Mouse (Mus musculus) CH12.LX (cell line): ENCODE results near the gene Pfn1. TPM values are rescaled to one million over a fixed set of nuclear protein-coding genes. Genes with fewer than 3 reads are reported as not detected.

Experiments used
- DNase-seq: peaks from one replicate; pipeline ENCODE4 v3.0.0-alpha.2; 2013; ENCODE audit errors: extremely low read depth
- H3K27ac ChIP-seq: 2 replicates; pipeline ENCODE4 v1.5.1; 2012; ENCODE audit warnings: low read depth, mild to moderate bottlenecking, control low read depth, moderate library complexity; ENCODE audit not compliant: insufficient read depth
- H3K27me3 ChIP-seq: replicated peaks from 2 replicates; pipeline ENCODE3; 2012; ENCODE audit warnings: inconsistent platforms
- H3K36me3 ChIP-seq, 2 experiments: replicated peaks in 1 of 2; 2 replicates each; pipeline versions ENCODE3 to v1.6.1; 2012; ENCODE audit warnings: inconsistent platforms in 1 of 2, low read length in 1 of 2, mild to moderate bottlenecking in 1 of 2, mixed read lengths in 1 of 2, moderate library complexity in 1 of 2; ENCODE audit not compliant: control insufficient read depth in 1 of 2, insufficient read depth in 1 of 2
- H3K4me1 ChIP-seq, 2 experiments: 2 replicates each; pipeline ENCODE4 v1.6.1; 2012; ENCODE audit warnings: inconsistent platforms in 1 of 2, moderate library complexity in 1 of 2; ENCODE audit not compliant: insufficient read depth in 2 of 2, control insufficient read depth in 1 of 2
- H3K4me2 ChIP-seq: 2 replicates; pipeline ENCODE4 v1.6.1; 2012; ENCODE audit warnings: low read depth, mild to moderate bottlenecking, control low read depth; ENCODE audit not compliant: poor library complexity, insufficient read depth, severe bottlenecking
- H3K4me3 ChIP-seq, 3 experiments: fragments of 150-350 bp in 1 of 3; sonication (generic) in 1 of 3; replicated peaks in 1 of 3; 2 replicates each; pipeline versions ENCODE3 to v1.5.1; 2011 to 2012; ENCODE audit warnings: low read depth in 2 of 3, low read length in 2 of 3, mild to moderate bottlenecking in 2 of 3, moderate library complexity in 2 of 3, control low read depth in 1 of 3, improper control_type of control experiment in 1 of 3, inconsistent platforms in 1 of 3, mixed read lengths in 1 of 3; ENCODE audit not compliant: poor library complexity in 1 of 3
- H3K79me2 ChIP-seq: replicated peaks from 2 replicates; pipeline ENCODE4 v1.6.1; 2012; ENCODE audit warnings: mild to moderate bottlenecking, moderate library complexity; ENCODE audit not compliant: control insufficient read depth, poor library complexity, insufficient read depth, severe bottlenecking; ENCODE audit errors: extremely low read depth
- H3K9ac ChIP-seq: 2 replicates; pipeline ENCODE4 v1.6.1; 2012; ENCODE audit warnings: low read depth, mild to moderate bottlenecking, control low read depth, moderate library complexity; ENCODE audit not compliant: insufficient read depth
- H3K9me3 ChIP-seq: replicated peaks from 2 replicates; pipeline ENCODE3; 2012; ENCODE audit warnings: low read length, inconsistent platforms, mixed read lengths
- CTCF ChIP-seq, 2 experiments: IDR thresholded peaks in 1 of 2; conservative IDR thresholded peaks in 1 of 2; 2 replicates each; pipeline ENCODE4 v1.5.1; 2011 to 2012; ENCODE audit warnings: low read depth in 2 of 2, low read length in 2 of 2, improper control_type of control experiment in 1 of 2, inconsistent platforms in 1 of 2, mild to moderate bottlenecking in 1 of 2, moderate library complexity in 1 of 2
- E2F4 ChIP-seq: IDR thresholded peaks from 2 replicates; pipeline ENCODE4 v1.6.1; 2011; ENCODE audit warnings: low read depth, low read length, improper control_type of control experiment; ENCODE audit not compliant: insufficient replicate concordance
- EP300 ChIP-seq: IDR thresholded peaks from 2 replicates; pipeline ENCODE4 v1.6.1; 2011; ENCODE audit warnings: low read length, improper control_type of control experiment
- IRF4 ChIP-seq: IDR thresholded peaks from 2 replicates; pipeline ENCODE4 v1.6.1; 2014; ENCODE audit warnings: low read depth, mild to moderate bottlenecking, inconsistent platforms, low read length, improper control_type of control experiment
- JUN ChIP-seq: IDR thresholded peaks from 2 replicates; pipeline ENCODE4 v1.6.1; 2011; ENCODE audit warnings: low read depth, mild to moderate bottlenecking, low read length, improper control_type of control experiment, moderate library complexity; ENCODE audit not compliant: insufficient read depth
- MAZ ChIP-seq: IDR thresholded peaks from 2 replicates; pipeline ENCODE4 v1.6.1; 2012; ENCODE audit warnings: low read depth, mild to moderate bottlenecking, inconsistent platforms, low read length, improper control_type of control experiment, moderate library complexity
- MEF2A ChIP-seq: IDR thresholded peaks from 2 replicates; pipeline ENCODE4 v1.6.1; 2014; ENCODE audit warnings: low read depth, mild to moderate bottlenecking, inconsistent platforms, low read length, improper control_type of control experiment, borderline replicate concordance
- MYC ChIP-seq: IDR thresholded peaks from 2 replicates; pipeline ENCODE4 v1.6.1; 2011; ENCODE audit warnings: low read depth, mild to moderate bottlenecking, improper control_type of control experiment, low read length
- NELFE ChIP-seq: IDR thresholded peaks from 2 replicates; pipeline ENCODE4 v1.6.1; 2011; ENCODE audit warnings: low read depth, low read length, improper control_type of control experiment
- NRF1 ChIP-seq: IDR thresholded peaks from 2 replicates; pipeline ENCODE4 v1.6.1; 2014; ENCODE audit warnings: low read depth, mild to moderate bottlenecking, inconsistent platforms, low read length, improper control_type of control experiment, moderate library complexity
- RCOR1 ChIP-seq: conservative IDR thresholded peaks from 2 replicates; pipeline ENCODE4 v1.6.1; 2012; ENCODE audit warnings: low read depth, mild to moderate bottlenecking, inconsistent platforms, low read length, improper control_type of control experiment
- SMC3 ChIP-seq: IDR thresholded peaks from 2 replicates; pipeline ENCODE4 v1.6.1; 2011; ENCODE audit warnings: low read depth, low read length, improper control_type of control experiment
- TBP ChIP-seq: conservative IDR thresholded peaks from 2 replicates; pipeline ENCODE4 v1.6.1; 2011; ENCODE audit warnings: low read depth, low read length, improper control_type of control experiment
- USF1 ChIP-seq: IDR thresholded peaks from 2 replicates; pipeline ENCODE4 v1.6.1; 2014; ENCODE audit warnings: low read depth, mild to moderate bottlenecking, inconsistent platforms, low read length, improper control_type of control experiment
- USF2 ChIP-seq: conservative IDR thresholded peaks from 2 replicates; pipeline ENCODE4 v1.6.1; 2011; ENCODE audit warnings: low read depth, low read length, improper control_type of control experiment
- ZKSCAN1 ChIP-seq: IDR thresholded peaks from 2 replicates; pipeline ENCODE4 v1.6.1; 2012; ENCODE audit warnings: low read depth, inconsistent platforms, low read length, improper control_type of control experiment, borderline replicate concordance
- ZNF384 ChIP-seq: IDR thresholded peaks from 2 replicates; pipeline ENCODE4 v1.6.1; 2012; ENCODE audit warnings: low read depth, low read length, improper control_type of control experiment, inconsistent platforms
- dilution Hi-C: fragments of 300-500 bp; cut with MboI; formaldehyde crosslinking; loops from 2 replicates; pipeline ENCODE4 v1.14.3; 2020; ENCODE audit warnings: low sequenced_read_pairs; ENCODE audit not compliant: extremely low pct_unique_long_range_greater_than_20kb, extremely low pct_ligation_motif_present
- in situ Hi-C: fragments of 300-500 bp; cut with MboI; formaldehyde crosslinking; loops from 3 replicates; pipeline ENCODE4 v1.14.3; 2019; ENCODE audit warnings: low sequenced_read_pairs, low pct_ligation_motif_present, low pct_unique_long_range_greater_than_20kb, mixed read lengths
- polyA plus RNA-seq: library from polyadenylated mRNA; unstranded; fragments of >175 nt; gene quantifications from 2 replicates; pipeline ENCODE4 v1.2.1, GENCODE M21; 2012; ENCODE audit warnings: low read depth; ENCODE audit not compliant: insufficient read length
- total RNA-seq, 2 experiments: library from RNA; depleted of rRNA; stranded (reverse); fragments of 300-350 nt in 1 of 2; fragments of >200 nt in 1 of 2; gene quantifications; 2 replicates each; pipeline ENCODE4 v1.2.3; 2012 to 2014

Pfn1 gene
- total and polyA plus RNA-seq, 3 experiments, result 844 to 2,624 (median 1,045) TPM

- in situ Hi-C loops (loop anchor here (25.0 kb wide), 1 partner anchor 375 kb away; the partner anchor contains the start of genes 0610010K14Rik, Bcl6b, Gm21988 and Rnasek), dilution Hi-C loops (no loop called here)
- Histone ChIP-seq H3K27ac (no peak overlapping the region), H3K9ac (no peak overlapping the region), H3K4me2 (no peak overlapping the region), H3K27me3 (no peaks in the 10 kb centered on the region), H3K79me2 (no peaks in the 10 kb centered on the region), H3K4me3 (no peak overlapping the region), H3K9me3 (no peaks in the 10 kb centered on the region), H3K4me1 (peaks cover 0 to 20% of the 10 kb centered on the region in 2 experiments; a peak in 2 of 4 replicates), H3K36me3 (peaks cover 51 to 87% of the 10 kb centered on the region in 2 experiments)
- DNase-seq, result no peak
- no peak for TF ChIP-seq MYC
- no peak for TF ChIP-seq RCOR1
- TF ChIP-seq MEF2A, result no peak
- no peak for TF ChIP-seq IRF4
- no peak for TF ChIP-seq USF1
- no peak for TF ChIP-seq EP300
- TF ChIP-seq ZKSCAN1, result no peak
- TF ChIP-seq USF2, result no peak
- no peak for TF ChIP-seq TBP
- TF ChIP-seq JUN, result no peak
- no peak for TF ChIP-seq MAZ
- peak in 1 of 2 experiments; percentile 33; a peak in 2 of 4 replicates for TF ChIP-seq CTCF (conservative IDR thresholded peaks at IDR 0.05 in 1 of 2, IDR thresholded peaks at IDR 0.05 in 1 of 2; ENCODE audit: low read depth in 2 of 2, low read length in 2 of 2)
- no peak for TF ChIP-seq ZNF384
- peak; percentile 19; the same call in 1 of the 2 replicates for TF ChIP-seq SMC3
- TF ChIP-seq NELFE, result no peak
- no peak for TF ChIP-seq NRF1
- no peak for TF ChIP-seq E2F4
Observed at GRCm38 (mm10) chr11:70612505-70612904, 41.9 kb downstream of the Pfn1 start.

DNA sequence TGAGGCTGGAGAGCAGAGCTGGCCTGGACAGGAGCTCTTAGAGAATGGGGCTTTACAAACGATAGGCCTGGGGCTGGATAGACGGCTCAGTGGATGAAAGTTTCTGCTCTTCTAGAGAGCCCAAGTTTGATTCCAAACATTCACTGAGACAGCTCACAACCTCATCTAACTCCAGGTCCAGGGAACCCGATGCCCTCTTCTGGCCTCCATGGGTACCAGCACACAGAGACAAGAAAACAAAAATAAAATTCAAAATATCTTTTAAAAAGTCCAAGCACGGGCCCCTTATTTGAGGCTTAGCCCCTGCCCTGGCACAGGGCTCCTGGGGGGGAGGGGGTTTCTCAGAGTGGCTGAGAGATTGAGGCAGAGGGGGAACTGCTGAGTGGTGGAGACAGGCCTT lies 43.7 kb downstream of the Pfn1 start:
- Histone ChIP-seq H3K4me1 (peaks cover 0 to 20% of the 10 kb centered on the region in 2 experiments; a peak in 2 of 4 replicates), H3K4me3 (no peak overlapping the region)
- dilution Hi-C loops, result no loop called here

More for the DNA sequence above, 43.7 kb downstream of the Pfn1 start:
- no peaks in the 10 kb centered on the region for H3K9me3 ChIP-seq
- in situ Hi-C loops, result loop anchor here (25.0 kb wide), 1 partner anchor 373 kb away; the partner anchor contains the start of genes 0610010K14Rik, Bcl6b, Gm21988 and Rnasek
- H3K36me3 ChIP-seq, result peaks cover 67 to 93% of the 10 kb centered on the region in 2 experiments
- H3K27me3 ChIP-seq, result no peaks in the 10 kb centered on the region
- no peak for DNase-seq
- no peak overlapping the region for H3K9ac ChIP-seq
- H3K4me2 ChIP-seq, result no peak overlapping the region
- no peaks in the 10 kb centered on the region for H3K79me2 ChIP-seq
- no peak overlapping the region for H3K27ac ChIP-seq
- TF ChIP-seq SMC3 (peak; percentile 30), IRF4 (no peak), CTCF (conservative IDR thresholded peaks at IDR 0.05 in 1 of 2, IDR thresholded peaks at IDR 0.05 in 1 of 2; ENCODE audit: low read depth in 2 of 2, low read length in 2 of 2) (peak in 1 of 2 experiments; percentile 49; a peak in 2 of 4 replicates)
